Mouse (Mus musculus) mature B cell (primary cell): ENCODE measurements around the gene Olfr1016.

ENCODE experiments used
- in situ Hi-C: fragments of 300-500 bp; cut with MboI; formaldehyde crosslinking; loops from 2 replicates; pipeline ENCODE4 v1.14.3; 2019

Gene Olfr1016

GRCm38 (mm10) chr2:85802444-85802843 is at the start of gene Olfr1016:
Olfr1016 (minus strand) TSS chr2:85802544.
- in situ Hi-C loops = no loop called here

DNA sequence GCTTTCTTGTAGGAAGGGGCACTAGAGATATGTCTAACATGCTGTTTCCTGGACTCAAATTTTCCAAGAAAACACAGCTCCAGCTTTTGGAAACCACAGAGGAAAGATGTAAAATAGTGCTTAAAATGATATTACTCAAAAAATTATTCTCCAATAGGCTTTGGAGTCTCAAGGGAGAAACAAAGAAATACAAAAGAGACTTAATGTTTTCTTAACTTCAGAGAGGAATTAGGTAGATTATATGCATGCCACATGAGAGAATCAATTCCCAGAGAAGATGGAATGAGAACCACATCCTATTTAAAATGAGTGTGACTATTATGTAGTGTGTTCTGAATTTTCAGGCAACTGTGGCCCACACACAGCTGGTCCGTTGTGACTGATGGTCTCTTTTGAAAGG is 44.4 kb upstream of the Olfr1016 start, which contains the start of gene Olfr1020:
Olfr1020 (plus strand) TSS at position 301 of the 400 bp plus-strand sequence.
- in situ Hi-C loops = no loop called here

DNA sequence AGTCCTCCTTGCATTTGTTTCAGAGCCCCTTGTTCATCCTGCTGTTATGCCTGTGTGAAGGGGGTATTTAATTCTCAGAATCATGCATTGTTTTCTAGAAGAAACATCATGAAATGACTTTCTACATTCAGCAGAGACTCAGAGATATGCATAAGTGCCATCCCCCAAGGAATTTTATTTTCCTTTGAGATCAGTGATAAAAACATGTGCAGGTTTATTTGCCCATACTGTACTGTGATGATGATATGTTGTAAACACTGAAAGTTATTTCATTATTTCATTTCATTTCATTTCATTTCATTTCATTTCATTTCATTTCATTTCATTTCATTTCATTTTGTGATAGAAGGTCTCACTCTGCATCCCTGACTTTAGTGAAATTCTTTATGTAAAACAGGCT is 43.0 kb upstream of the Olfr1016 start, which contains the start of gene Olfr1019:
Olfr1019 (minus strand) TSS at position 101 of the 400 bp plus-strand sequence.
- in situ Hi-C loops = no loop called here

GRCm38 (mm10) chr2:85818179-85818578 is 15.8 kb upstream of the Olfr1016 start, which contains the start of gene Olfr1018:
Olfr1018 (plus strand) TSS chr2:85818479.
- in situ Hi-C loops = no loop called here

- in situ Hi-C loops = no loop called here
Measured at GRCm38 (mm10) chr2:85804501-85804900, 2.2 kb upstream of the Olfr1016 start.

DNA sequence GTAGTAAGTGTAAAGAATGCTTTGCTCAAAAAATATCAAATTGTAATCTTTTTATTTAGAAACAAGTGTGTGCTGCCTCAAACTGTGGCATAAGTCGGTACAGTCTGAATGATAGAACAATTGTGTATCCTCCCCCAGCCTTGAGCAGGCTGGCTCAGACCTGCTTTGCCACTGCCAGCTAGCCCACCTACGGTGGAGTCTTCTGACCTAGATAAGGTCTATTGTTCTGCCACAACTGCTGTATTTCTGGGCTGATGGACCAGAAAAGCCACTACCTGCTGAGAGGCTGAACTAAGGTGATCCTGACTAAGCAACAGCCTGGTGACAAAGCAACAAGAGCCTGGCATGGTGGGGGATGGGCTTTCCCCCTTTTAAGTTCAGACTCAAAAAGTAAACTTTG is 10.0 kb downstream of the Olfr1016 start:
- in situ Hi-C loops = no loop called here

DNA sequence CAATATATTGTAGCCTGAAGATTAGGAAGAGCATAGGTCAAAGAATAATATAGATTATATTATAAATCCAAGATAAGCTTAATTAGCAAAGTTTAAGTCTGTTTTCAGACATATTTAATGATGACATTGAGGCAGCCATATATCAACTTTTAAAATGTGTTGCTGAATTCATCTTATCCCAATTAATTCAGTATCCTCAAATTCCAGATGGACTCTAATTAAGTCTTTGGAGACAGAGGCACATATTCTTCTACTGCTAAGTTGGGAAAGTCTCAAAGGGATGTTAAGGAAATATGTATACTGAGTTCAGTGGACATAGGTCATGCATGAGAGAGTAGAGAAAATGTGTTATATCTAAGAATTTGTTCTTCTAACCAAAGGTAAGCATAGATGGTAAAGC is 20.6 kb downstream of the Olfr1016 start, which contains the start of gene Olfr1015:
Olfr1015 (plus strand) TSS at position 301 of the 400 bp plus-strand sequence.
- in situ Hi-C loops = no loop called here

DNA sequence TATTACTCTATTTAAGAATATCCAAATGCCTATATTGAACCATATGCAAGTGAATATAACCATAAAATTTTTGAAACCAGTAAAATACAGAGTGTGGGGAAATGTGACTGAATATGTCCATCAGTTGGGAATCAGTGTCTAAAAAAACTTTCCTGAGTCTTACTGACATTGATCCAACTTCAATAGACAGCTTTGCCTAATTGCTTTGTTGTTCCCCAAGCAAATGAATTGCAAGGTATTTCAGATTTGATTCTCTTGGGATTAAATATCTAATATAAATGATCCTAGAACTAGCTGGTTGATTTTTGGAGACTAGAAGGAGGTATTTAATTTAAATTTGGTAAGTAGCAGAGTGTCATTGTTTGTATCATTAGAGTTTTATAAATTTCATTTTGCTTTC is 29.9 kb downstream of the Olfr1016 start, which contains the start of gene Olfr1014:
Olfr1014 (plus strand) TSS at position 301 of the 400 bp plus-strand sequence.
- in situ Hi-C loops = no loop called here

- in situ Hi-C loops = no loop called here
Measured at GRCm38 (mm10) chr2:85766798-85767197, 35.5 kb downstream of the Olfr1016 start, which contains the start of gene Olfr1013. Olfr1013 (plus strand) TSS chr2:85767098.

DNA sequence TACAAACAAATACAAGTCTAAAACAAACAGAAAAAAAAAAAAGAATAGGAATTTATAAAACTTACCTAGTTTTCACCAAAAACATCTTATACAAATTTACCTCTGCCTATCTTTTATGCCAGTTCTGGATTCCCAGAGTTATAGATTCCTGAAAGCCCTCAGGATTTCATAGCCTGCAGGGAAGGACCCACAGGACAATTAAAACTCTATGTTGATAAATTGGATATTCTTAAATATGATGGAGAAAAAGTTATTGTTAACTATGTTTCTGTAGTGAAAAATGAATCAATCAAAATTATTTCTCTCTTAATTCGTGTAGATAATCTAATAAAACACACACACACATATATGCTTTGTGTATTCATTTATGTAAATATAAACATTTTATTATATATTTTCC is 39.7 kb downstream of the Olfr1016 start, which contains the start of gene Olfr1012:
Olfr1012 (minus strand) TSS at position 101 of the 400 bp plus-strand sequence.
- in situ Hi-C loops = no loop called here

- in situ Hi-C loops = no loop called here
Measured at GRCm38 (mm10) chr2:85753822-85754221, 48.5 kb downstream of the Olfr1016 start.
